Mouse (Mus musculus): Measurements from ENCODE around the gene Cpsf3.

The Cpsf3 gene

GRCm38 (mm10) chr12:21284761-21285441, at the start of gene Cpsf3:
TSS of gene Cpsf3 (plus strand) at chr12:21285391.
- in situ Hi-C loops (cut with MboI; ENCODE audit: unreplicated experiment in 2 of 2), result loop anchor here (5.0 to 10.0 kb wide), 4 partner anchors 87 to 177 kb away; partner anchors contain the start of genes Adam17 (in 2 of the 2) and Ywhaq (in 1 of the 2)

GRCm38 (mm10) chr12:21241965-21242364, 43.2 kb upstream of the Cpsf3 start:
- in situ Hi-C loops (cut with MboI; ENCODE audit: unreplicated experiment in 2 of 2), result no loop called here

- in situ Hi-C loops (cut with MboI; ENCODE audit: unreplicated experiment in 2 of 2), result no loop called here
Measured at GRCm38 (mm10) chr12:21244375-21244960, 40.7 kb upstream of the Cpsf3 start.

GRCm38 (mm10) chr12:21247711-21248392, 37.3 kb upstream of the Cpsf3 start:
- in situ Hi-C loops (cut with MboI; ENCODE audit: unreplicated experiment in 2 of 2), result no loop called here

- in situ Hi-C loops (cut with MboI; ENCODE audit: unreplicated experiment in 2 of 2), result no loop called here
Measured at GRCm38 (mm10) chr12:21260494-21261256, 24.5 kb upstream of the Cpsf3 start.

- in situ Hi-C loops (cut with MboI; ENCODE audit: unreplicated experiment in 2 of 2), result no loop called here
Measured at GRCm38 (mm10) chr12:21261521-21261920, 23.7 kb upstream of the Cpsf3 start.

- in situ Hi-C loops (cut with MboI; ENCODE audit: unreplicated experiment in 2 of 2), result no loop called here
Measured at GRCm38 (mm10) chr12:21263256-21263655, 21.9 kb upstream of the Cpsf3 start.

GRCm38 (mm10) chr12:21264241-21264640, 20.9 kb upstream of the Cpsf3 start:
- in situ Hi-C loops (cut with MboI; ENCODE audit: unreplicated experiment in 2 of 2), result no loop called here

- in situ Hi-C loops (cut with MboI; ENCODE audit: unreplicated experiment in 2 of 2), result no loop called here
Measured at GRCm38 (mm10) chr12:21264970-21265369, 20.2 kb upstream of the Cpsf3 start.

GRCm38 (mm10) chr12:21265501-21265900, 19.7 kb upstream of the Cpsf3 start:
- in situ Hi-C loops (cut with MboI; ENCODE audit: unreplicated experiment in 2 of 2), result no loop called here

- in situ Hi-C loops (cut with MboI; ENCODE audit: unreplicated experiment in 2 of 2), result no loop called here
Measured at GRCm38 (mm10) chr12:21265946-21266783, 19.0 kb upstream of the Cpsf3 start.

GRCm38 (mm10) chr12:21266784-21267098, 18.4 kb upstream of the Cpsf3 start:
- in situ Hi-C loops (cut with MboI; ENCODE audit: unreplicated experiment in 2 of 2), result no loop called here

GRCm38 (mm10) chr12:21268083-21268616, 17.0 kb upstream of the Cpsf3 start:
- in situ Hi-C loops (cut with MboI; ENCODE audit: unreplicated experiment in 2 of 2), result no loop called here

- in situ Hi-C loops (cut with MboI; ENCODE audit: unreplicated experiment in 2 of 2), result no loop called here
Measured at GRCm38 (mm10) chr12:21274446-21274845, 10.7 kb upstream of the Cpsf3 start.

GRCm38 (mm10) chr12:21277352-21277864, 7.8 kb upstream of the Cpsf3 start:
- in situ Hi-C loops (cut with MboI; ENCODE audit: unreplicated experiment in 2 of 2), result no loop called here

GRCm38 (mm10) chr12:21285508-21286242, 484 bp downstream of the Cpsf3 start:
- in situ Hi-C loops (cut with MboI; ENCODE audit: unreplicated experiment in 2 of 2), result loop anchor here (5.0 to 10.0 kb wide), 4 partner anchors 87 to 177 kb away; partner anchors contain the start of genes Adam17 (in 2 of the 2) and Ywhaq (in 1 of the 2)

GRCm38 (mm10) chr12:21286243-21286622, 1.0 kb downstream of the Cpsf3 start, which contains the start of gene Itgb1bp1:
TSS of gene Itgb1bp1 (minus strand) at chr12:21286284.
- in situ Hi-C loops (cut with MboI; ENCODE audit: unreplicated experiment in 2 of 2), result loop anchor here (5.0 to 10.0 kb wide), 4 partner anchors 86 to 176 kb away; partner anchors contain the start of genes Adam17 (in 2 of the 2) and Ywhaq (in 1 of the 2)

All from v-Abl transformed pro-B cells (cell line).